Mouse (Mus musculus): ENCODE measurements around the gene Fam160b1. TPM values are rescaled to one million over a fixed set of nuclear protein-coding genes. Genes with fewer than 3 reads are reported as not detected.

Gene Fam160b1
- polyA plus RNA-seq, 1 experiment from 2014 or later = 14.9 TPM

DNA sequence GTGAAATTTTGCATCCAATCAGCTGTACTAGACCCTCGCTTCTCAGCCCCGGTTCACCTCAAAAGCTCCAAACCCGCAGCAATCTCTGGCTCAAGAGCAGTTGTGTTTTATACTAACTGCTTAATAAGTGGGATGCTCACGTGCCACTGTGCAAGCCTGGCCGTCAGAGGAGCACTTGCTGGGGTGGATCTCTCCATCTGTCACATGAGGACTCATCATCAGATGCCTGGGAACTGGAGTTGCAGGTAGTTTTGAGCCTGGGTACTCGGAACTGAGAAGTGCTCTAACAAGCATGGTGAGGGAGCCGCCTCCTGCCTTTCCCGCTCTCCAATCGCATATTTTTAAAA lies 44.0 kb downstream of the Fam160b1 start:
- Histone ChIP-seq H3K4me1 (ENCODE audit: insufficient read depth, low read depth, low read length) (no peaks in the 10 kb centered on the region), H3K4me2 (replicated peaks; ENCODE audit: low read depth, low read length) (no peak overlapping the region; the same call in 1 of the 2 replicates), H3K4me3 (ENCODE audit: low read depth, low read length) (no peak overlapping the region), H3K9me3 (ENCODE audit: low read length) (no peaks in the 10 kb centered on the region), H3K9ac (replicated peaks; ENCODE audit: low read depth) (no peak overlapping the region), H3K36me3 (ENCODE audit: insufficient read depth, low read length) (no peaks in the 10 kb centered on the region), H3K27ac (ENCODE audit: low read length) (no peak overlapping the region), H3K27me3 (replicated peaks; ENCODE audit: insufficient read depth, low read length) (no peaks in the 10 kb centered on the region)
- TF ChIP-seq CTCF (IDR thresholded peaks at IDR 0.05) (no peak), EP300 (IDR thresholded peaks at IDR 0.05) (no peak)
- DNase-seq (ENCODE audit: low spot score) = no peak
- 18% methylated on average over 9 of the region's 9 CpGs for WGBS
- no peak for ATAC-seq

GRCm38 (mm10) chr19:57407947-57408346 lies 47.5 kb downstream of the Fam160b1 start:
- Histone ChIP-seq H3K36me3 (ENCODE audit: insufficient read depth, low read length) (no peaks in the 10 kb centered on the region), H3K4me1 (ENCODE audit: insufficient read depth, low read depth, low read length) (peaks cover 3% of the 10 kb centered on the region; the same call in 1 of the 2 replicates), H3K27ac (ENCODE audit: low read length) (no peak overlapping the region), H3K4me2 (replicated peaks; ENCODE audit: low read depth, low read length) (no peak overlapping the region), H3K9me3 (ENCODE audit: low read length) (no peaks in the 10 kb centered on the region), H3K4me3 (ENCODE audit: low read depth, low read length) (no peak overlapping the region), H3K27me3 (replicated peaks; ENCODE audit: insufficient read depth, low read length) (no peaks in the 10 kb centered on the region), H3K9ac (replicated peaks; ENCODE audit: low read depth) (no peak overlapping the region)
- WGBS = 67% methylated on average over 1 of the region's 1 CpGs
- TF ChIP-seq EP300 (IDR thresholded peaks at IDR 0.05) = peak; percentile 37; the same call in 1 of the 2 replicates
- TF ChIP-seq CTCF (IDR thresholded peaks at IDR 0.05) = no peak
- ATAC-seq = peak; percentile 37
- peak; percentile 78 for DNase-seq (ENCODE audit: low spot score)

DNA sequence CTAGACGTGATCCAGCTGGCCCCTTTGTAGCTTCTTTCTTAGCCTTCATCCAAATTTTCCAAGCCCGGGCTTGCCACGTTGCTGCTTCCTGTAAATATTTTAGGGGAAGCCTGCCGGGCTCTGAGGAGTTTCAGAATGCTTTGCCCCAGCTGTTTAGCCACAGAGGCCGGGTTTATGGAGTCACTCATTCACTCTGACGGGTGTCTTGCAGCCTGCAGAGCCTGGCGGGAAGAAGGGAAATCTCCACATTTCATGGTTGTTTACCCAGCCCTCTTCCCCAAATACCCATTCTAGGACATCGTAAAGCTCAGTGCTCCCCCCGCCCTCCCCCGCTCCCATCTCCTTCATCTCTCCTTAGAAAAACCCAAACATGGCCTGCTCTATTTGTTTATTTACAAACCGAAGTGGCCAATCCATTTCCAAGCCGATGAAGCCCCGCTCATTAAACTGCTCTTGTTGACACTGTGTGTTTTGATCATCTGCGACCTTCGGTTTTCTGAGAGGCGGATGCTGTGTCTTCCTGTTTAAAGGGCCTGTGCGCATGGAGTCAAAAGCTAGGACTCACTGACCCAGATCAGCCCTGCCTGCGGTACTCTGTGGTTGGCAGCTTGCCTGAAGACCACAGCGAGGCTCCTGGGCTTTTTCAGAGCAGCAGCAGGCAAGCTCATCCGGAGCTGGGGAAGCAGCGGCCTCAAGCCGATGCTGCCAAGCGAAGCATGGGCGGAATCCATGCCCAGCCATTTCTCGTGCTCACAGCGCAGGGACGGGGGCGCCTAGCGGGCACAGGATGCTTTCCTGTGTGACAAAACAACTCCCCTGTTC lies 51.1 kb downstream of the Fam160b1 start:
- peaks cover 3% of the 10 kb centered on the region; the same call in 1 of the 2 replicates for H3K4me1 ChIP-seq (ENCODE audit: insufficient read depth, low read depth, low read length)
- WGBS = 12% methylated on average over 29 of the region's 29 CpGs
- H3K27me3 ChIP-seq (replicated peaks; ENCODE audit: insufficient read depth, low read length) = no peaks in the 10 kb centered on the region
- ATAC-seq (peak; percentile 80), DNase-seq (ENCODE audit: low spot score) (peak; percentile 73)
- no peak for TF ChIP-seq EP300 (IDR thresholded peaks at IDR 0.05)
- TF ChIP-seq CTCF (IDR thresholded peaks at IDR 0.05) = peak; percentile 23; the same call in 1 of the 2 replicates
- H3K36me3 ChIP-seq (ENCODE audit: insufficient read depth, low read length) = no peaks in the 10 kb centered on the region
- H3K9ac ChIP-seq (replicated peaks; ENCODE audit: low read depth) = 0 out of 2 replicates have a peak overlapping the region, but pooled peaks have one; percentile 12
- H3K4me3 ChIP-seq (ENCODE audit: low read depth, low read length) = peak overlapping the region; percentile 19
- H3K4me2 ChIP-seq (replicated peaks; ENCODE audit: low read depth, low read length) = peak overlapping the region; percentile 49
- no peaks in the 10 kb centered on the region for H3K9me3 ChIP-seq (ENCODE audit: low read length)
- H3K27ac ChIP-seq (ENCODE audit: low read length) = peak overlapping the region; percentile 70

DNA sequence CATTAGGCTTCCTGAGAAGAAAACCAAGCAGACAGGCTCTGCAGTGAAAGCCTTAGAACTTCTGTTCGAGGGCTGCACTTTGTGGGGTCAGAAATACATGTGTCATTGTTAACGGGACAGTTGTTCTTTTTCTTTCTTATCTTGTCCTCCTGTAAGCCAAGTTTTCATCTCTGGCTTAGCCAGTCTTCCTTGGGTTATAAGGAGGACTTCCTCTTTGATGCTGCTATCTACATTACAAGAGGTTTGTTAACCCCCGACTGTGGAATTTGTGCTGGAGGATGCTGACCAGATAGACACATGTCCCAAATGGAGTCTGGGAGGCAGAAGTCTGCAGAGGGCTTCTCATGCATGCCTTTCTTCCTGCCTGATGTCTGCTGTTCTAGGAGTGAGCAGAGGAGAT lies 52.7 kb downstream of the Fam160b1 start:
- Histone ChIP-seq H3K9ac (replicated peaks; ENCODE audit: low read depth) (no peak overlapping the region), H3K27ac (ENCODE audit: low read length) (no peak overlapping the region), H3K9me3 (ENCODE audit: low read length) (no peaks in the 10 kb centered on the region), H3K4me1 (ENCODE audit: insufficient read depth, low read depth, low read length) (peaks cover 3% of the 10 kb centered on the region; the same call in 1 of the 2 replicates), H3K27me3 (replicated peaks; ENCODE audit: insufficient read depth, low read length) (no peaks in the 10 kb centered on the region), H3K4me2 (replicated peaks; ENCODE audit: low read depth, low read length) (no peak overlapping the region), H3K36me3 (ENCODE audit: insufficient read depth, low read length) (no peaks in the 10 kb centered on the region), H3K4me3 (ENCODE audit: low read depth, low read length) (no peak overlapping the region)
- WGBS = 37% methylated on average over 3 of the region's 3 CpGs
- TF ChIP-seq EP300 (IDR thresholded peaks at IDR 0.05) (no peak), CTCF (IDR thresholded peaks at IDR 0.05) (no peak)
- DNase-seq (ENCODE audit: low spot score) (no peak), ATAC-seq (no peak)

GRCm38 (mm10) chr19:57413918-57414317 lies 53.4 kb downstream of the Fam160b1 start:
- H3K36me3 ChIP-seq (ENCODE audit: insufficient read depth, low read length) = no peaks in the 10 kb centered on the region
- no peak overlapping the region for H3K4me2 ChIP-seq (replicated peaks; ENCODE audit: low read depth, low read length)
- ATAC-seq (no peak), DNase-seq (ENCODE audit: low spot score) (no peak)
- WGBS = 88% methylated on average over 6 of the region's 6 CpGs
- H3K9me3 ChIP-seq (ENCODE audit: low read length) = no peaks in the 10 kb centered on the region
- TF ChIP-seq CTCF (IDR thresholded peaks at IDR 0.05) (peak; percentile 48), EP300 (IDR thresholded peaks at IDR 0.05) (no peak)
- H3K4me3 ChIP-seq (ENCODE audit: low read depth, low read length) = no peak overlapping the region
- peaks cover 3% of the 10 kb centered on the region; the same call in 1 of the 2 replicates for H3K4me1 ChIP-seq (ENCODE audit: insufficient read depth, low read depth, low read length)
- H3K9ac ChIP-seq (replicated peaks; ENCODE audit: low read depth) = no peak overlapping the region
- H3K27ac ChIP-seq (ENCODE audit: low read length) = no peak overlapping the region
- no peaks in the 10 kb centered on the region for H3K27me3 ChIP-seq (replicated peaks; ENCODE audit: insufficient read depth, low read length)

DNA sequence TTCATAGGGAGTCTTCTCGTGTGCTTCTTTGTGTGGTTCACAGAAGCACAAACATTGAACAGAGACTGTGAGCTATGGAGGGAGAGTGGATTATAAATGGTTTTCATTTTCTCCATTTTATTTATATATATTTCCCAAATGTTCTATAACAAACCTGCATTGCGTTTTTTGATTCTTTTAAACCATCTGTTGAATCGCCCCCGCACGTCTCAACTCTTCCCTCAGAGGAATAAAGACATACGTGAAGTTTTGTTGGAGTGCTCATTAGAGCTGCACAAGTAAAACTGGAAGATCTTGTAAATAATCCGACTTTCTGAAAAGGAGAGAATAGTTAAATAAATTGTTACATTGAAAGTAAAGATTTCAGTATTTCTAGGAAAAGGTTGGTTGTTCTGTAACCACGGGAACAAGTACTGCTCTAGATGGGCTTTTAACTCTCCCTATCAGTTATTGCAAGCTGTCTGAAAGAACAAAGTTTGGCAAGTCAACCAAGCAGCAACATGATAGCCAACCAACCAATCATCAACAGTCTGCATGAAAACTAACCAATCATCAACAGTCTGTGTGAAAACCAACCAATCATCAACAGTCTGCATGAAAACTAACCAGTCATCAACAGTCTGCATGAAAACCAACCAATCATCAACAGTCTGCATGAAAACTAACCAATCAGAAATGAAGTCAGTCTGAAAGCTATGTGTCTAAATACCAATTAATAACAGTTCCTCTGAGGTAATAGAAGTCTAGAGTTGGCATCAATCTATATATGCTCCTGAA lies 54.7 kb downstream of the Fam160b1 start:
- DNase-seq (ENCODE audit: low spot score) (no peak), ATAC-seq (no peak)
- Histone ChIP-seq H3K4me3 (ENCODE audit: low read depth, low read length) (no peak overlapping the region), H3K36me3 (ENCODE audit: insufficient read depth, low read length) (no peaks in the 10 kb centered on the region), H3K4me2 (replicated peaks; ENCODE audit: low read depth, low read length) (no peak overlapping the region), H3K9me3 (ENCODE audit: low read length) (no peaks in the 10 kb centered on the region), H3K27me3 (replicated peaks; ENCODE audit: insufficient read depth, low read length) (no peaks in the 10 kb centered on the region), H3K27ac (ENCODE audit: low read length) (no peak overlapping the region), H3K9ac (replicated peaks; ENCODE audit: low read depth) (no peak overlapping the region), H3K4me1 (ENCODE audit: insufficient read depth, low read depth, low read length) (peaks cover 3% of the 10 kb centered on the region; the same call in 1 of the 2 replicates)
- TF ChIP-seq EP300 (IDR thresholded peaks at IDR 0.05) (no peak), CTCF (IDR thresholded peaks at IDR 0.05) (no peak)
- whole genome bisulfite sequencing = 88% methylated on average over 8 of the region's 8 CpGs
